Mouse (Mus musculus): ENCODE measurements around the gene Klhl15.

GRCm38 (mm10) chrX:94233432-94233831, 967 bp upstream of the Klhl15 start:
- no peak for TF ChIP-seq REST (IDR thresholded peaks at IDR 0.05; ENCODE audit: insufficient read depth, insufficient read length)
- no peak for TF ChIP-seq POLR2A (IDR thresholded peaks at IDR 0.05; ENCODE audit: insufficient read length, low read depth)
- TF ChIP-seq TCF12 (IDR thresholded peaks at IDR 0.05; ENCODE audit: insufficient read depth, poor library complexity, severe bottlenecking): no peak
- no peak for TF ChIP-seq SRF (IDR thresholded peaks at IDR 0.05; ENCODE audit: control insufficient read depth, insufficient read length, low read depth)
